Mouse (Mus musculus) ES-Bruce4 (cell line): Measurements from ENCODE around the gene Bin2. TPM values are rescaled to one million over a fixed set of nuclear protein-coding genes. Genes with fewer than 3 reads are reported as not detected.
A peak's percentile ranks its signal among the peaks of the same experiment; 100 is the strongest.

ENCODE experiments used
- H3K27ac ChIP-seq: 2 replicates; pipeline ENCODE4 v1.5.1; 2012; ENCODE audit warnings: low read length, inconsistent platforms; ENCODE audit not compliant: insufficient read depth
- H3K27me3 ChIP-seq: 2 replicates; pipeline ENCODE4 v1.6.1; 2012; ENCODE audit warnings: mild to moderate bottlenecking, low read length, inconsistent platforms; ENCODE audit not compliant: control insufficient read depth, poor library complexity, insufficient read depth, severe bottlenecking
- H3K36me3 ChIP-seq: 2 replicates; pipeline ENCODE4 v1.6.1; 2012; ENCODE audit warnings: inconsistent platforms, mild to moderate bottlenecking, low read length, moderate library complexity; ENCODE audit not compliant: control insufficient read depth, poor library complexity, insufficient read depth, severe bottlenecking
- H3K4me1 ChIP-seq: one replicate; pipeline ENCODE4 v1.8.1; 2011; ENCODE audit warnings: low read length; ENCODE audit not compliant: control insufficient read depth, insufficient read depth
- H3K4me3 ChIP-seq: 2 replicates; pipeline ENCODE4 v1.5.1; 2011; ENCODE audit warnings: low read depth, mild to moderate bottlenecking, low read length
- H3K9ac ChIP-seq: 2 replicates; pipeline ENCODE4 v1.6.1; 2012; ENCODE audit warnings: low read depth, mild to moderate bottlenecking, inconsistent platforms; ENCODE audit not compliant: poor library complexity, severe bottlenecking
- H3K9me3 ChIP-seq: replicated peaks from 2 replicates; pipeline ENCODE4 v1.6.1; 2012; ENCODE audit warnings: mild to moderate bottlenecking, low read length, inconsistent platforms; ENCODE audit not compliant: control insufficient read depth, poor library complexity, insufficient read depth, severe bottlenecking
- CTCF ChIP-seq: IDR thresholded peaks from one replicate; pipeline ENCODE4 v1.8.1; 2011; ENCODE audit warnings: low read depth, low read length
- EP300 ChIP-seq: IDR thresholded peaks from 2 replicates; pipeline ENCODE4 v1.6.1; 2011; ENCODE audit warnings: low read depth, low read length; ENCODE audit not compliant: insufficient read depth
- POLR2A ChIP-seq: IDR thresholded peaks from one replicate; pipeline ENCODE4 v1.8.1; 2011; ENCODE audit warnings: low read length; ENCODE audit not compliant: insufficient read depth
- polyA plus RNA-seq: library from polyadenylated mRNA; stranded (reverse); fragments of >200 nt; gene quantifications from 2 replicates; pipeline ENCODE4 v1.2.4, GENCODE M21; 2011; ENCODE audit warnings: low read depth; ENCODE audit not compliant: missing spikeins, insufficient read depth, insufficient read length

Gene Bin2
- polyA plus RNA-seq, 1 experiment: 30.0 TPM

DNA sequence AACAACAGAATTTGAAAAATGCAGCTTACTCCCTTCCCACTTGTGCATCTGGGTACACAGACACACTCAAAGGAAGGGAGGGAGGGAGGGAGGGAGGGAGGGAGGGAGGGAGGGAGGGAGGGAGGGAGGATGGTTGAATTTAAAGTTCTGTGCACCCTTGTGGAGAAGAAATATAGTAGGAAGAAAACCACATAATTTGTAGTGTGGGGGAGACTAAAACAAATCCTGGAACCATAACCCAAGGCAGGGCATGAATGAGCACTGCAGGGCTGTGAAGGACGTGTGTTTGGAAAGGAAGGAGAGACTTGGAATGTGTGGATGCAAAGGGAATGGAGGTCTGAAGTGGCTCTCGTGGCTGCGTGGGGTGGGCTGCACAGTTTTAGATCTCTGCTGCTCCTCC, 6.1 kb upstream of the Bin2 start:
- no peak overlapping the region for H3K4me3 ChIP-seq
- no peak overlapping the region for H3K9ac ChIP-seq
- no peaks in the 10 kb centered on the region for H3K27me3 ChIP-seq
- H3K27ac ChIP-seq: no peak overlapping the region
- H3K9me3 ChIP-seq: no peaks in the 10 kb centered on the region
- peaks cover 3% of the 10 kb centered on the region for H3K4me1 ChIP-seq
- H3K36me3 ChIP-seq: no peaks in the 10 kb centered on the region
- TF ChIP-seq EP300 (no peak), CTCF (no peak), POLR2A (no peak)

DNA sequence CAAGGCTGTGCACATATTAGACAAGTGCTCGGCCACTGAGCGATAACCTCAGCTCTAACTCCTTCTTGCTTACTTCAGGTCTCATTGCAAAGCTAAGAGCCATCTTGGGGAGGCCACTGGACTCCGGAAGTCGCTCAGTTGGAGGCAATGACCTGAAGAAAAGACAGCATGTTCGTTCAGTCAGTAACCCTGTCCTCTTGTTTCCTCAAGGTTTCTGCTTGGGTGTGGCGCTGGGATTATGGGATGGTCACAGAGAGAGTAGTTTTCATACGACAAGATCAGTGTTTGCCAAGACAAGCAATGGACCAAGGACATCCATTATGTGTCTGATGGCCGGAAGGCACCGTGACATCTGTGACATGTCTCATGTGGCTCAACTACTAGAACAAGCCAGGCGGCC, 5.2 kb upstream of the Bin2 start:
- Histone ChIP-seq H3K36me3 (no peaks in the 10 kb centered on the region), H3K27me3 (no peaks in the 10 kb centered on the region), H3K9me3 (no peaks in the 10 kb centered on the region), H3K9ac (no peak overlapping the region), H3K27ac (no peak overlapping the region), H3K4me3 (no peak overlapping the region), H3K4me1 (peaks cover 3% of the 10 kb centered on the region)
- no peak for TF ChIP-seq POLR2A
- TF ChIP-seq CTCF: no peak
- no peak for TF ChIP-seq EP300

GRCm38 (mm10) chr15:100673585-100674391, 4.4 kb upstream of the Bin2 start:
- Histone ChIP-seq H3K27me3 (no peaks in the 10 kb centered on the region), H3K9me3 (no peaks in the 10 kb centered on the region), H3K36me3 (no peaks in the 10 kb centered on the region), H3K9ac (no peak overlapping the region), H3K4me3 (no peak overlapping the region), H3K27ac (peak overlapping the region; percentile 72), H3K4me1 (peaks cover 3% of the 10 kb centered on the region)
- TF ChIP-seq CTCF: no peak
- TF ChIP-seq POLR2A: no peak
- TF ChIP-seq EP300: no peak

- Histone ChIP-seq H3K4me3 (no peak overlapping the region), H3K9me3 (no peaks in the 10 kb centered on the region), H3K9ac (no peak overlapping the region), H3K27ac (no peak overlapping the region), H3K36me3 (no peaks in the 10 kb centered on the region), H3K27me3 (no peaks in the 10 kb centered on the region), H3K4me1 (peaks cover 4% of the 10 kb centered on the region)
- TF ChIP-seq CTCF: no peak
- no peak for TF ChIP-seq POLR2A
- TF ChIP-seq EP300: no peak
These were observed 1.5 kb upstream of the Bin2 start for GRCm38 (mm10) chr15:100670833-100671232.

DNA sequence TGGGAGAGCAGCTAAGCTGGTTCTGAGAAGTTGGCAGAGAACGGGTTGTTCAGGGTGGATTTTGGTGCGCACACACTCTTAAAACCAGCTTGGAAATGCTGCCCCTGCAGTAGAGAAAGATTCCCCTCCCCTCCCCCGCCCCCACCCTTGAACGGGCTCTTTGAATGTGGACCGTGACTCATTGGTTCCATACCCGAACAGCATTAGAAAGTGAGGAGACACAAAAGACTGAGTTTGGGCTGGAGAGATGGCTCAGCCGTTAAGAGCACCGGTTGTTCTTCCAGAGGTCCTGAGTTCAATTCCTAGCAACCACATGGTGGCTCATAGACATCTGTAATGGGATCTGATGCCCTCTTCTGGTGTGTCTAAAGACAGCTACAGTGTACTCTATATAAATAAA, 651 bp upstream of the Bin2 start:
- no peaks in the 10 kb centered on the region for H3K9me3 ChIP-seq
- H3K4me3 ChIP-seq: no peak overlapping the region
- TF ChIP-seq CTCF: no peak
- TF ChIP-seq POLR2A: no peak
- TF ChIP-seq EP300: no peak
- peaks cover 1% of the 10 kb centered on the region for H3K4me1 ChIP-seq
- H3K27me3 ChIP-seq: no peaks in the 10 kb centered on the region
- no peak overlapping the region for H3K9ac ChIP-seq
- H3K36me3 ChIP-seq: no peaks in the 10 kb centered on the region
- H3K27ac ChIP-seq: no peak overlapping the region

GRCm38 (mm10) chr15:100667871-100668545, 1.3 kb downstream of the Bin2 start:
- Histone ChIP-seq H3K9me3 (no peaks in the 10 kb centered on the region), H3K36me3 (no peaks in the 10 kb centered on the region), H3K27me3 (no peaks in the 10 kb centered on the region), H3K4me1 (peaks cover 1% of the 10 kb centered on the region), H3K27ac (no peak overlapping the region), H3K4me3 (no peak overlapping the region), H3K9ac (no peak overlapping the region)
- no peak for TF ChIP-seq CTCF
- no peak for TF ChIP-seq POLR2A
- TF ChIP-seq EP300: no peak
